ENCODE assay signal across 21 mouse cellular contexts in genomic region chr19:36639072-36639471, GRCm38 (mm10).
"Had no signal": no experiment of that assay in that cellular context is flagged by ENCODE, and none has a peak within 500 bp of the region (broad histone marks: within the 10 kb centered on the region; RNA-seq: fewer than 3 reads in every experiment).

No protein-coding gene starts in this region.

- H3K27ac ChIP-seq: liver, embryonic 13.5 days; liver, embryonic 15.5 days; lung, embryonic 15.5 days; macrophage; neural tube, embryonic 13.5 days; neural tube, embryonic 15.5 days had no signal

- H3K27me3 ChIP-seq: liver, embryonic 13.5 days; liver, embryonic 15.5 days; lung, embryonic 15.5 days; neural tube, embryonic 13.5 days; neural tube, embryonic 15.5 days had no signal

- H3K4me1 ChIP-seq: liver, embryonic 13.5 days; megakaryocyte, embryonic 14.5 days; neural tube, embryonic 13.5 days; neural tube, embryonic 15.5 days had no signal

- H3K4me2 ChIP-seq: liver, embryonic 13.5 days; liver, embryonic 15.5 days; lung, embryonic 15.5 days; neural tube, embryonic 13.5 days; neural tube, embryonic 15.5 days had no signal

- H3K9ac ChIP-seq: liver, embryonic 13.5 days; liver, embryonic 15.5 days; liver, postnatal 0 days; lung, embryonic 15.5 days; neural tube, embryonic 13.5 days; neural tube, embryonic 15.5 days had no signal

- ATAC-seq: liver, postnatal 0 days; lung, postnatal 0 days had no signal

- DNase-seq: liver, embryonic 13.5 days; liver, postnatal 0 days; lung, adult 2 months; lung, postnatal 14 days; lung, postnatal 36 days; retina, postnatal 1 day; right cerebral cortex, adult 18-20 months; right cerebral cortex, postnatal 25 days; right cerebral cortex, postnatal 4 days; spleen, adult 18-20 months; thymus, adult 18-20 months; thymus, postnatal 14 days; thymus, postnatal 36 days had no signal

- H3K4me3 ChIP-seq: liver, embryonic 13.5 days; liver, embryonic 15.5 days; lung, embryonic 15.5 days; megakaryocyte, embryonic 14.5 days; myocyte; neural tube, embryonic 13.5 days; neural tube, embryonic 15.5 days had no signal

- H3K36me3 ChIP-seq: liver, embryonic 13.5 days; liver, embryonic 15.5 days; lung, embryonic 15.5 days; neural tube, embryonic 13.5 days; neural tube, embryonic 15.5 days had no signal

- H3K9me3 ChIP-seq: liver, embryonic 13.5 days; liver, embryonic 15.5 days; lung, embryonic 15.5 days had no signal
